Mouse (Mus musculus): ENCODE results near the gene Gm20388.
"Not testable (repeated sequence)": the region's sequence is repeated elsewhere in the genome, so short reads cannot be mapped to it uniquely, and the experiment has no call there.

The Gm20388 gene

GRCm38 (mm10) chr8:121444521-121444920 is 1533.9 kb downstream of the Gm20388 start:
- in situ Hi-C loops (cut with MboI, MseI), result not testable (repeated sequence)

- in situ Hi-C loops (cut with MboI, MseI), result no loop called here
Measured at GRCm38 (mm10) chr8:121445027-121445471, 1534.4 kb downstream of the Gm20388 start.

- in situ Hi-C loops (cut with MboI, MseI), result no loop called here
Measured at GRCm38 (mm10) chr8:121446133-121446532, 1535.5 kb downstream of the Gm20388 start.

GRCm38 (mm10) chr8:121446862-121447261 is 1536.2 kb downstream of the Gm20388 start:
- in situ Hi-C loops (cut with MboI, MseI), result no loop called here

GRCm38 (mm10) chr8:121450211-121450610 is 1539.6 kb downstream of the Gm20388 start:
- in situ Hi-C loops (cut with MboI, MseI), result no loop called here

GRCm38 (mm10) chr8:121451404-121452076 is 1540.9 kb downstream of the Gm20388 start:
- in situ Hi-C loops (cut with MboI, MseI), result no loop called here

GRCm38 (mm10) chr8:121454737-121455136 is 1544.1 kb downstream of the Gm20388 start:
- in situ Hi-C loops (cut with MboI, MseI), result no loop called here

GRCm38 (mm10) chr8:121461192-121461591 is 1550.6 kb downstream of the Gm20388 start:
- in situ Hi-C loops (cut with MboI, MseI), result no loop called here

- in situ Hi-C loops (cut with MboI, MseI), result no loop called here
Measured at GRCm38 (mm10) chr8:121462092-121462491, 1551.5 kb downstream of the Gm20388 start.

GRCm38 (mm10) chr8:121468083-121469071 is 1557.7 kb downstream of the Gm20388 start:
- in situ Hi-C loops (cut with MboI, MseI), result no loop called here

GRCm38 (mm10) chr8:121474161-121474897 is 1563.7 kb downstream of the Gm20388 start:
- in situ Hi-C loops (cut with MboI, MseI), result no loop called here

- in situ Hi-C loops (cut with MboI, MseI), result no loop called here
Measured at GRCm38 (mm10) chr8:121474898-121475284, 1564.2 kb downstream of the Gm20388 start.

- in situ Hi-C loops (cut with MboI, MseI), result no loop called here
Measured at GRCm38 (mm10) chr8:121477851-121478547, 1567.4 kb downstream of the Gm20388 start.

GRCm38 (mm10) chr8:121479144-121479543 is 1568.5 kb downstream of the Gm20388 start:
- in situ Hi-C loops (cut with MboI, MseI), result no loop called here

GRCm38 (mm10) chr8:121480411-121481031 is 1569.9 kb downstream of the Gm20388 start:
- in situ Hi-C loops (cut with MboI, MseI), result no loop called here

- in situ Hi-C loops (cut with MboI, MseI), result no loop called here
Measured at GRCm38 (mm10) chr8:121484072-121484782, 1573.6 kb downstream of the Gm20388 start.

- in situ Hi-C loops (cut with MboI, MseI), result no loop called here
Measured at GRCm38 (mm10) chr8:121491633-121492032, 1581.0 kb downstream of the Gm20388 start.

GRCm38 (mm10) chr8:121497621-121498020 is 1587.0 kb downstream of the Gm20388 start:
- in situ Hi-C loops (cut with MboI, MseI), result no loop called here

- in situ Hi-C loops (cut with MboI, MseI), result loop anchor here (5.0 kb wide), 1 partner anchor 394 kb away; the partner anchor contains the start of gene Foxc2
Measured at GRCm38 (mm10) chr8:121511751-121512150, 1601.1 kb downstream of the Gm20388 start.

GRCm38 (mm10) chr8:121513429-121513828 is 1602.8 kb downstream of the Gm20388 start:
- in situ Hi-C loops (cut with MboI, MseI), result loop anchor here (5.0 kb wide), 1 partner anchor 396 kb away; the partner anchor contains the start of gene Foxc2

Measured in T-helper 1 cell (primary cell).